In the genomic region with DNA sequence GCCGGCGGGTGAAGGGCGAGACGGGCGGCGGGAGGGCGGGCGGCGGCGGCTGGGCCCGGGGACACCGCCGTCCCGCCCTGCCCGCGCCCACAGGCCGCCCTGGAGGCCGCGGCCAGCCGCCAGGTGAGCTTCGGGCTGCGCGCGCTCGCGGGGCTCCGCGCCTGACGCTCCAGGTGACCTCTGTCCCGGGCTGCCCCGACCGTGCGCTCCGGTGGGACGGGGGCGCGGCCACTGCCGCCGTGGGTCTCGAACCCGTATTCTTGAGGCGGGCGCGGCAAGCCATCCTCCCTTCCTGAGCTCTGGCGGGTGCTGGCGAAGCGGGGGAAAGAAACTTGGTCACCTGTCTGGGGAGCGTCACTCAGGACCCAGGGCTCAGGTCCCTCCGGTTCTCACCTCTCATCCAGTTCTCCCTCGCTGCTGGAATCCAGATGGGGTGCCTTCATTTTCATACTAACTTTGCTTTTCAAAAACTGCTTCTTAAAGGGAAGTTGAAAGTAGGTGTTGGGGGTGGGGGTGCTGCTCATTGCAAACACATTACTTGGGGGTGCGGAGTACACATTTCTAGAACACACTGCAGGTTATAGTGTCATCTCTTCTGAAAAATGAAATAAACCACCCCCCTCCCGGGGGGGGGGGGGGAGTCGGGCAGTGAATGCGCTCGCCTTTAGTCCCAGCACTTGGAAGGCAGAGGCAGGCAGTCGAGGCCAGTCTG, we compare ENCODE assay signal across 7 mouse cellular contexts. TPM values are rescaled to one million over a fixed set of nuclear protein-coding genes. Genes with fewer than 3 reads are reported as not detected.
DNase-seq lines count a peak whose midpoint lies in the region; ATAC-seq and TF ChIP-seq lines count a peak whose summit lies in the region.

Gene Atxn7, plus strand, starts transcription at position 40 of the 712 bp plus-strand sequence.
Gene Thoc7, minus strand, starts transcription at position 452 of the 712 bp plus-strand sequence.

- H3K4me1 ChIP-seq in hindbrain, embryonic 15.5 days (replicated peaks) = peaks cover 29% of the 10 kb centered on the region
- peaks cover 10% of the 10 kb centered on the region; the same call in 1 of the 2 replicates for H3K4me1 ChIP-seq in small intestine, adult 2 months (ENCODE audit: control insufficient read depth, insufficient read depth, insufficient read length, low read length)

- peak; percentile 50 to 56 for DNase-seq in cerebellum, postnatal 36 days
- peak; percentile 72 for DNase-seq in gastrocnemius, adult 2 months
- peak in 1 of 2 experiments; percentile 22 for DNase-seq in left cerebral cortex, postnatal 14 days (ENCODE audit: low spot score in 2 of 2)

- TF ChIP-seq CTCF in gastrocnemius, adult 2 months (IDR thresholded peaks at IDR 0.05) = no peak
- no peak for TF ChIP-seq CTCF in small intestine, adult 2 months (IDR thresholded peaks at IDR 0.05; ENCODE audit: extremely low read depth, insufficient read length, insufficient replicate concordance, low read depth, low read length)

- peak within 1 kb of the TSS; percentile 97 for H3K4me3 ChIP-seq in gastrocnemius, adult 2 months
- peak within 1 kb of the TSS; percentile 71 for H3K4me3 ChIP-seq in hindbrain, embryonic 15.5 days
- H3K4me3 ChIP-seq in small intestine, adult 2 months (ENCODE audit: low read depth, low read length) = peak within 1 kb of the TSS; percentile 68

- no peaks in the 10 kb centered on the region for H3K36me3 ChIP-seq in hindbrain, embryonic 15.5 days
- no peaks in the 10 kb centered on the region for H3K36me3 ChIP-seq in small intestine, adult 2 months (ENCODE audit: control insufficient read depth, insufficient read depth, low read length)

- H3K4me2 ChIP-seq in hindbrain, embryonic 15.5 days = peak within 1 kb of the TSS; percentile 68

- 4% methylated on average over 40 of the region's 56 CpGs for WGBS in hindbrain, embryonic 15.5 days
- WGBS in small intestine, adult 2 months = 2% methylated on average over 56 of the region's 56 CpGs

- peak within 1 kb of the TSS; percentile 92 for H3K9ac ChIP-seq in hindbrain, embryonic 15.5 days

- intact Hi-C loops in gastrocnemius, adult 2 months (cut with DNase I) = loop anchor here (5.0 kb wide), 3 partner anchors 51 to 161 kb away; partner anchors contain the start of gene Psmd6
- intact Hi-C loops in left cerebral cortex, postnatal 14 days (cut with DNase I) = loop anchor here (5.0 kb wide), 2 partner anchors 51 to 136 kb away; no protein-coding TSS in a partner anchor

- no peaks in the 10 kb centered on the region for H3K27me3 ChIP-seq in hindbrain, embryonic 15.5 days
- no peaks in the 10 kb centered on the region for H3K27me3 ChIP-seq in small intestine, adult 2 months (ENCODE audit: control insufficient read depth, insufficient read depth, low read length)

- peak; percentile 9 for ATAC-seq in activated CD4-positive, CD25-positive, alpha-beta regulatory T cell, adult 4 months
- peak; percentile 68 for ATAC-seq in hindbrain, embryonic 15.5 days (ENCODE audit: low FRiP score, low read depth)
- ATAC-seq in megakaryocyte progenitor cell, adult 5-6 weeks (replicated peaks; ENCODE audit: poor library complexity) = peak; percentile 26

- H3K27ac ChIP-seq in gastrocnemius, adult 2 months = peak within 1 kb of the TSS; percentile 95
- H3K27ac ChIP-seq in hindbrain, embryonic 15.5 days (replicated peaks) = peak within 1 kb of the TSS; percentile 85
- H3K27ac ChIP-seq in small intestine, adult 2 months (ENCODE audit: insufficient read depth, low read depth, low read length) = peak within 1 kb of the TSS; percentile 96

- TF ChIP-seq POLR2A in small intestine, adult 2 months (IDR thresholded peaks at IDR 0.05; ENCODE audit: low read depth, low read length) = peak; percentile 65

- H3K9me3 ChIP-seq in hindbrain, embryonic 15.5 days = no peaks in the 10 kb centered on the region

RNA-seq across cellular contexts. Expression of gene Atxn7, which starts in this region (rescaled TPM):
- polyA plus RNA-seq in activated CD4-positive, CD25-positive, alpha-beta regulatory T cell, adult 4 months (2017; shearing (Covaris generic)) = 10 to 100 TPM; 10.9 to 13.3 TPM
- total RNA-seq in gastrocnemius, adult 2 months (2021) = 10 to 100 TPM; 18.1 to 20.5 TPM
- polyA plus RNA-seq in hindbrain, embryonic 15.5 days (2015; fragmentation: Nextera tagmentation; extraction: Ambion mirVana) = 3.8 and 4.6 TPM in 2 replicates
- total RNA-seq in left cerebral cortex, postnatal 14 days (2021) = 10 to 100 TPM; 20.0 to 20.3 TPM
- 13.4 and 16.0 TPM in 2 replicates for total RNA-seq in megakaryocyte progenitor cell, adult 5-6 weeks (2015)
- 14.6 and 14.8 TPM in 2 replicates for total RNA-seq in megakaryocyte progenitor cell, adult 5-6 weeks (2017)
- polyA plus RNA-seq in small intestine, adult 2 months (2012; rRNA removed) = 11.9 and 30.8 TPM in 2 replicates

RNA-seq across cellular contexts. Expression of gene Thoc7, which starts in this region (rescaled TPM):
- polyA plus RNA-seq in activated CD4-positive, CD25-positive, alpha-beta regulatory T cell, adult 4 months (2017; shearing (Covaris generic)) = 100 to 1,000 TPM; 129 to 167 TPM
- total RNA-seq in gastrocnemius, adult 2 months (2021) = 100 to 1,000 TPM; 125 to 155 TPM
- 174 and 193 TPM in 2 replicates for polyA plus RNA-seq in hindbrain, embryonic 15.5 days (2015; fragmentation: Nextera tagmentation; extraction: Ambion mirVana)
- 100 to 1,000 TPM in 1 of 2 experiments, 10 to 100 TPM in 1; 97.1 to 102 TPM for total RNA-seq in left cerebral cortex, postnatal 14 days (2021)
- total RNA-seq in megakaryocyte progenitor cell, adult 5-6 weeks (2015) = 296 and 301 TPM in 2 replicates
- total RNA-seq in megakaryocyte progenitor cell, adult 5-6 weeks (2017) = 248 and 345 TPM in 2 replicates
- 3.6 and 13.5 TPM in 2 replicates for polyA plus RNA-seq in small intestine, adult 2 months (2012; rRNA removed)

Comparison
In these comparisons a context has a peak if more than half of its experiments do, and no peak if none do; other contexts are left out.
1. ATAC-seq: peak in every context shown above with its lines; median percentile 68 in hindbrain, embryonic 15.5 days; 26 in megakaryocyte progenitor cell, adult 5-6 weeks; 9 in activated CD4-positive, CD25-positive, alpha-beta regulatory T cell, adult 4 months.